Mouse (Mus musculus) heart, embryonic 11.5 days (tissue): Measurements from ENCODE around the gene Zfp207. TPM values are rescaled to one million over a fixed set of nuclear protein-coding genes. Genes with fewer than 3 reads are reported as not detected.

ENCODE experiments used
- ATAC-seq: fragments of 200-750 bp; cut with Nextera tagmentation; replicated peaks from 2 replicates; pipeline ENCODE4 v1.8.0; 2017; ENCODE audit warnings: moderate library complexity; ENCODE audit not compliant: insufficient number of reproducible peaks, low FRiP score, low TSS enrichment
- H3K27ac ChIP-seq: fragments of 300-500 bp; sonication (generic); 2 replicates; pipeline ENCODE4 v1.5.1; 2014; ENCODE audit warnings: mild to moderate bottlenecking, low read depth, low read length
- H3K27me3 ChIP-seq: fragments of 300-500 bp; sonication (generic); 2 replicates; pipeline ENCODE4 v1.6.1; 2014; ENCODE audit warnings: mild to moderate bottlenecking, low read length, mixed read lengths; ENCODE audit not compliant: control insufficient read depth, insufficient read depth
- H3K36me3 ChIP-seq: fragments of 300-500 bp; sonication (generic); 2 replicates; pipeline ENCODE4 v1.6.1; 2014; ENCODE audit warnings: mild to moderate bottlenecking, low read length, moderate library complexity, mixed read lengths; ENCODE audit not compliant: control insufficient read depth, insufficient read depth
- H3K4me1 ChIP-seq: fragments of 300-500 bp; sonication (generic); 2 replicates; pipeline ENCODE4 v1.6.1; 2014; ENCODE audit warnings: low read length; ENCODE audit not compliant: control insufficient read depth, insufficient read depth
- H3K4me2 ChIP-seq: fragments of 300-500 bp; sonication (generic); 2 replicates; pipeline ENCODE4 v1.6.1; 2014; ENCODE audit warnings: mild to moderate bottlenecking, moderate library complexity
- H3K4me3 ChIP-seq: fragments of 300-500 bp; sonication (generic); 2 replicates; pipeline ENCODE4 v1.5.1; 2014; ENCODE audit warnings: low read depth, low read length
- H3K9ac ChIP-seq: fragments of 300-500 bp; sonication (generic); 2 replicates; pipeline ENCODE4 v1.6.1; 2014; ENCODE audit warnings: mild to moderate bottlenecking, low read depth, low read length, moderate library complexity
- H3K9me3 ChIP-seq: fragments of 300-500 bp; sonication (generic); replicated peaks from 2 replicates; pipeline ENCODE4 v1.6.1; 2016; ENCODE audit warnings: low read length; ENCODE audit not compliant: control insufficient read depth
- WGBS: fragments of 180-500 bp; shearing (Covaris S2); extraction: QIAGEN DNeasy Blood & Tissue Kit; methylation state at CpG from one replicate; pipeline ENCODE4 v1.1.7; 2014; ENCODE audit not compliant: insufficient replicate concordance; 5-methylcytosine and 5-hydroxymethylcytosine counted together
- polyA plus RNA-seq: library from polyadenylated mRNA; unstranded; fragments of >200 nt; fragmentation: Nextera tagmentation; extraction: Ambion mirVana; gene quantifications from 2 replicates; pipeline ENCODE4 v1.2.1, GENCODE M21; 2014

Gene Zfp207
- polyA plus RNA-seq, 1 experiment from 2014 or later = 189 TPM

- H3K4me1 ChIP-seq = no peaks in the 10 kb centered on the region
- H3K9me3 ChIP-seq = no peaks in the 10 kb centered on the region
- 55% methylated on average over 14 of the region's 14 CpGs for WGBS
- no peaks in the 10 kb centered on the region for H3K27me3 ChIP-seq
- peak overlapping the region; percentile 73 for H3K4me2 ChIP-seq
- H3K27ac ChIP-seq = 0 out of 2 replicates have a peak overlapping the region, but pooled peaks have one; percentile 89
- ATAC-seq = no peak
- peak overlapping the region; percentile 95 for H3K9ac ChIP-seq
- peak overlapping the region; percentile 97 for H3K4me3 ChIP-seq
- H3K36me3 ChIP-seq = peaks cover 12% of the 10 kb centered on the region
Measured at GRCm38 (mm10) chr11:80429500-80430166, 46.6 kb downstream of the Zfp207 start.

GRCm38 (mm10) chr11:80430366-80430910, 47.4 kb downstream of the Zfp207 start:
- Histone ChIP-seq H3K4me2 (no peak overlapping the region), H3K4me3 (no peak overlapping the region), H3K9ac (no peak overlapping the region), H3K36me3 (peaks cover 12% of the 10 kb centered on the region), H3K27ac (no peak overlapping the region), H3K27me3 (no peaks in the 10 kb centered on the region), H3K9me3 (no peaks in the 10 kb centered on the region), H3K4me1 (no peaks in the 10 kb centered on the region)
- WGBS = 94% methylated on average over 3 of the region's 3 CpGs
- ATAC-seq = no peak

DNA sequence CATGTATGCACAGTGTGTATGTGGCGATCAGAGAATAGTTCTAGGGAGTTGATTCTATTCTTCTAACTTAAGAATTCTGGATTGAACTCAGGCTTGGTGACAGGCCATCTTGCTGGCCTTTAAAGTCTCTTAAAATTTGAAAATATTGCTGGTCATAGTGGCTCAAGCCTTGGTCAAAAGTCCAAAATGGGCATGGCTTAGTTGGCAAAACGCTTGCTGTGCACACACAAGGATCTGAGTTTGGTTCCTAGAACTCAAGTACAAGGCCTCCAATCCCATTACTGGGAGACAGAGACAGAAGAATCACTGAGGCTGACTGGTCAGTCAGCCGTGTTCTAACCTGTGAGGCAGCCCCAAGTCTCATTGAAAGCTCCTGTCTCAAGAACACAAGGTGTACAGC, 63.8 kb downstream of the Zfp207 start:
- ATAC-seq = no peak
- no peaks in the 10 kb centered on the region for H3K27me3 ChIP-seq
- peaks cover 17% of the 10 kb centered on the region for H3K36me3 ChIP-seq
- no peak overlapping the region for H3K27ac ChIP-seq
- H3K4me3 ChIP-seq = no peak overlapping the region
- WGBS = 87% methylated on average over 3 of the region's 3 CpGs
- H3K4me2 ChIP-seq = no peak overlapping the region
- H3K9ac ChIP-seq = no peak overlapping the region
- no peaks in the 10 kb centered on the region for H3K4me1 ChIP-seq
- no peaks in the 10 kb centered on the region for H3K9me3 ChIP-seq

DNA sequence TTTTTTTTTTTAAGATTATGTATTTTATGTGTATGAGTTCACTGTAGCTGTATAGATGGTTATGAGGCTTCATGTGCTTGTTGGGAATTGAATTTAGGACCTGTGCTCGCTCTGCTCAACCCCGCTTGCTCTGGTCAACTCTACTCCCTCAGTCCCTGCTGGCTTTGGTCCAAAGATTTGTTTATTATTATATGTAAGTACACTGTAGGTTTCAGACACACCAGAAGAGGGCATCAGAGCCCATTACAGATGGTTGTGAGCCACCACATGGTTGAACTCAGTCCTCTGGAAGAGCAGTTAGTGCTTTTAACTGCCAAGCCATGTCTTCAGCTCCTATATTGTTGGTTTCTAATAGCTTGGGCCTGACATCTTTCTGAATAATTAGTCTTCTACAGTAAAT, 66.8 kb downstream of the Zfp207 start:
- Histone ChIP-seq H3K27ac (no peak overlapping the region), H3K9me3 (no peaks in the 10 kb centered on the region), H3K27me3 (no peaks in the 10 kb centered on the region), H3K36me3 (peaks cover 20% of the 10 kb centered on the region), H3K9ac (no peak overlapping the region), H3K4me1 (no peaks in the 10 kb centered on the region), H3K4me2 (no peak overlapping the region), H3K4me3 (no peak overlapping the region)
- WGBS = 90% methylated on average over 2 of the region's 2 CpGs
- ATAC-seq = no peak

DNA sequence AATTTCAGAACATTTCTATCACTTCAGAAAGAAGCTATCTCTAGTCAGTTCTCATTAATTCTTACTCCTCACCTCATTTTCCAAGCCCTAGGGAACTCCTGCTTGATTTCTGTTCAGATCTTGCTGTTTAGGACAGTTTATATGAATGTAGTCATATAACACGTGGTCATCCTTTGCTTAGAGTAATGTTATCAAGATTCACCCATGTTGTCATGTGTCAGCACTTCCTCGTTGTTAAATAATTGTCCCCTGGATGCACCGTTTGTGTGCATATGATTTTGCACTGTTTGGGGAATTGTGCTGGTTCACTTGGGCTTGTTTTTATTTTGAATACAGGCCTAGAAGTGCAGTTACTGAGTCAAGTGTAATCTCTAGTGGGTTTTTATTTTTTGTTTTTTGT, 69.2 kb downstream of the Zfp207 start:
- no peak for ATAC-seq
- Histone ChIP-seq H3K4me2 (no peak overlapping the region), H3K9ac (no peak overlapping the region), H3K27me3 (no peaks in the 10 kb centered on the region), H3K4me1 (no peaks in the 10 kb centered on the region), H3K9me3 (no peaks in the 10 kb centered on the region), H3K36me3 (peaks cover 17% of the 10 kb centered on the region), H3K4me3 (no peak overlapping the region), H3K27ac (no peak overlapping the region)
- 82% methylated on average over 3 of the region's 3 CpGs for WGBS

GRCm38 (mm10) chr11:80453198-80453597, 70.1 kb downstream of the Zfp207 start:
- no peak for ATAC-seq
- Histone ChIP-seq H3K27me3 (no peaks in the 10 kb centered on the region), H3K9me3 (no peaks in the 10 kb centered on the region), H3K36me3 (peaks cover 12% of the 10 kb centered on the region), H3K4me3 (no peak overlapping the region), H3K27ac (no peak overlapping the region), H3K4me1 (no peaks in the 10 kb centered on the region), H3K4me2 (no peak overlapping the region), H3K9ac (no peak overlapping the region)
- 97% methylated on average over 1 of the region's 1 CpGs for WGBS

Other genes with a start within 250 kb of the Zfp207 start
- 28.2 and 31.5 TPM in 2 replicates for gene Tefm, start 241.1 kb upstream of the Zfp207 start, polyA plus RNA-seq
- 0.39 and 0.73 TPM in 2 replicates for gene Adap2, start 229.2 kb upstream of the Zfp207 start, polyA plus RNA-seq
- 6.1 and 8.3 TPM in 2 replicates for gene Rnf135, start 199.4 kb upstream of the Zfp207 start, polyA plus RNA-seq
- gene Rhot1, start 174.3 kb upstream of the Zfp207 start, polyA plus RNA-seq = 65.2 and 68.7 TPM in 2 replicates
- gene Rhbdl3, start 82.4 kb upstream of the Zfp207 start, polyA plus RNA-seq = 0.27 and 0.35 TPM in 2 replicates
- gene 5730455P16Rik, start 5.2 kb upstream of the Zfp207 start, polyA plus RNA-seq = 14.6 and 14.8 TPM in 2 replicates
- gene Psmd11, start 45.3 kb downstream of the Zfp207 start, polyA plus RNA-seq = 185 and 215 TPM in 2 replicates
- 0.51 and 0.74 TPM in 2 replicates for gene Cdk5r1, start 93.7 kb downstream of the Zfp207 start, polyA plus RNA-seq